Mouse (Mus musculus) lung, postnatal 36 days (tissue): ENCODE measurements around the gene Nfatc2.

ENCODE experiments used
- DNase-seq: peaks from one replicate; pipeline ENCODE4 v3.0.0; 2022; ENCODE audit warnings: mixed read lengths

Gene Nfatc2

GRCm38 (mm10) chr2:168480692-168481091 is 120.8 kb downstream of the Nfatc2 start:
- DNase-seq, result no peak

DNA sequence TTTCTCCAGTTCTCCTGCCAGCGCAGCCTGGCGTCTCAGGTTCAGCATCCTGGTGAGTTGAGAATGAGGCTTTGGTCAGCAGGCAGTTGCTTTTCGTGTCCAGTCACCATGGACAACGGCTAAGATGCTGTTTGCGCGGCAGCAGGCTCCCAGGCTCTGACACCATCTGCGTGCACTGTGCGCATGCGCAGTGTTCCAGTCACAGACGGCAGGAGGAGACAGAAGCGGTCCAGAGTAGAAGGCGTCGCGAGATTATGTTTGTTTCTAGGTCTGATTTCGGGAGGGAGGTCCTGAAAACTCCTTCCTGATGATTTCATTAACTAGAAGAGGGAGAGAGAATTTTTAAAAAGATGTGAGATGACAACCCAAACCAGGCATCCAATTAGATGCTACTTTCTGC is 121.5 kb downstream of the Nfatc2 start:
- DNase-seq, result no peak

- peak; percentile 8 for DNase-seq
Observed at GRCm38 (mm10) chr2:168478431-168478830, 123.0 kb downstream of the Nfatc2 start.

GRCm38 (mm10) chr2:168473496-168473895 is 128.0 kb downstream of the Nfatc2 start:
- DNase-seq, result no peak

DNA sequence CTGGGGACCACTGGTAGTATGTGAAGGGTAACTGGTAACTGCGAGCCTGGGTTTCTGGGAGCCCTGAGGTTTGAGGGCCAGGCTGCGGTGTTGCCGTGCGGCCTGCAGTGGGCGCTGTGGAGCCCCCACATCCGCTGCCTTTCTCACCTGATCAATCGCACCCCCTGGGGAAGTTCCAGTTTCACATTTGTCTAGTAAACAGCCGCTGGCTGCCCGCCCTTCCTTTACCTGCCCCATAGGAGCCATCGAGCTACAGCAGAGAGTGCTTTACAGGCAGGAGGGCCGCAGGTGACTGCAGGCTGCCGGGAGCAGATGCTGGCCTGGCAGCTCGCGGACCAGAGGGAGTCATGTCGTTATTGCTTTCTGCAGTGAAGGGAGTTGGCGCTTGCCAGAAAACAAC is 128.6 kb downstream of the Nfatc2 start:
- DNase-seq, result peak; percentile 78

DNA sequence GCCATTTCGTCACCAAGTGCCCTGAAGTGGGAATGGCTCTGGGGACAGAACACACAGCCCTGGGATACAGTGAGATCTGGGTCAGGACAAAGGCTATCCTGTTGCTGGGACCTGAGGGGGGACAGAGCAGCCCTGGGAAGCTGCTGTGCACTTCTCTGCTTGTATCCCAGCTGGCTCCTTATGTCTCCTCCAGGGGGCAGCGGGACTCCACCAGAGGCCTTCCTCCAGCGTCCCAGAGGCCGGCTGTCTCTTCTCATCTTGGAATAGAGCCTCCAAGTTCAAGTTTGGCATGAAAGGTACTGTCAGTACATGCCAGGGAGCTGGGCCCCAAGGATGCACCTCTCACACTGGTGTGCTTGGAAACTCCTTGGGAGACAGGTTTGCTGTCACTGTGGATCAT is 132.4 kb downstream of the Nfatc2 start:
- peak; percentile 82 for DNase-seq

GRCm38 (mm10) chr2:168467166-168467565 is 134.3 kb downstream of the Nfatc2 start:
- DNase-seq, result no peak

DNA sequence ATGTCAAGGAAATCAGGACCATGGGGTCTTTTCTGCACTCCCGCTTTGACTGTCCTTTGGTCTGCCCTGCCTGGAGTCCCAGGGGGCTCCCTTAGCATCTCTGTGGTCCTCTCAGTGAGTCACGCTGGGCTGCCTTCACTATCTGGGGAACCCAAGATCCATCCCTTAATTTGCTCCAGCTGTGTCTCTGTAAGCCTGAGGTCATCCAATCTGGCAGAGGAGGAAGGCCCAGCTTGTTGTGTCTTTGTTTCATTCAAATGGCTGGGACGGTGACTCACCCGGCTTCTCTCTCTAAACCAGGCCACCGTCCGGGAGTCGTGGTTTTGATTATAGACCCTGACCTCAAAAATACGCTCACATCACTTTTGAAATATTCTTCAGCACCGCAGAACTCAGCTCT is 135.4 kb downstream of the Nfatc2 start:
- peak; percentile 33 for DNase-seq

DNA sequence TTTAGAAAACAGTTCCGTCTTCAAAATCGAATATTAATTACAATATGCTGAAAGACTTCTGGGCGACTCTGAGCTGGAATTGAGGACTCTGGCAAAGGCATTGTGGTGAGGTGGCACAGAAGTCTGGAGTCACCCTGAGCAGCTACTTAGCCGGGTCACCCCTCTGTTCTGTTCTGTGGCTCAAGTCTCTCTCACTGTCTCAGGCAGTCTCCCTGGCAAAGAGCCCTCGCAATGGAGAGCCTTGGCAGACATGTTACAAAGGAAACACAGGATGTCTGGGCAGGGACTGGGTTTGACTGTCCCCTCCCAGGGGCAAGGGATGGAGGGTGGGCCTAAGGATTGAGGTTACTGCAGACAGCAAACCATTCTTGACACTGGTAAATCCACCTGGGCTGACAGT is 135.8 kb downstream of the Nfatc2 start:
- no peak for DNase-seq

GRCm38 (mm10) chr2:168461865-168462264 is 139.6 kb downstream of the Nfatc2 start:
- no peak for DNase-seq

- DNase-seq, result no peak
Observed at GRCm38 (mm10) chr2:168459627-168460026, 141.8 kb downstream of the Nfatc2 start.

GRCm38 (mm10) chr2:168458583-168458982 is 142.9 kb downstream of the Nfatc2 start:
- no peak for DNase-seq

DNA sequence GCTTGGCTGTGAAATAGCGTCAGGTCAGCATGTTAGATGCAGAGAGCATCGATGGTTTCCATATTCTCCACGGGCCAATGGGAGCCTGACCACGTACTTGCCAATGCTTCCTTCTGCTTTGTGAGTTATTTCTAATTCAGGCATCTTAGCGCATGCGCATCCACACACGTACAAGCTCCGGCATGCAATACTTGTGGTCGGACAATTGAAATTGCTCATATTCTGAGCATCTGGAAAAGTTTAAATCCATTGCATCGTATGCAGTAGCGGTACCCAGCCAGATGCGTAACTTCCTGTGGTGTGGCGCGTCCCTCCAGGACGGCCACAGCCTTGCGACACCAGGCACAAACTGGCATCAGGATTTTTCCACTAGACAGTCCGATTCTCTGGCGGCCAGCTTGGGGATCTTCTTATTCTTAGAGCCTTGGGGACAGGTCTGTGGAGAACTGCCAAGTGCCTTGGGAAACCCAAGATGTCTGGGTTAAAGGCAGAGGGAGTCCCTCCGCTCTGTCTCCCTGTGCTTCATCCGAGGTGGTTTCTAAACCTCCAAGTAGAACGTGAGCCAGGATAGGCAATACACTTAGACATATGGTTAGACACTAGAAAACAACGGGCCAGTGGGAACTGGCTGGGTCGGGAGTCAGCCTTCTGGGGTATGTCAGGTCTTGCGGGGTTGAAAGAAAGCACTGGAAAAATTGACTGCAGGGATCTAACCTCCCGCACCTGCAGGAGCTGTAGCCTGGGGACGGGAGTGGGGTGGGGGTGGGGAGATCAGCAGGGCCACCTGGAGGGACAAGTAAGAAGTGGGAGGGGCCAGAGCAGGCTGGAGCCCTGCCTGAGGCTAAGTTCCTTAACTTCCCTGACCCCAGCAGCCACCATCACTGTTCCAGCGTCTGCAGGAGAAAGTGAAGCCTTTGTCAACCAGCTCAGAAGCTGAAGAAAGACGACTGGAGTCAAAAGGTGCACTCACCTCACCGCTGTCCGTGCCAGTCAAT is 149.4 kb downstream of the Nfatc2 start:
- DNase-seq, result no peak

DNA sequence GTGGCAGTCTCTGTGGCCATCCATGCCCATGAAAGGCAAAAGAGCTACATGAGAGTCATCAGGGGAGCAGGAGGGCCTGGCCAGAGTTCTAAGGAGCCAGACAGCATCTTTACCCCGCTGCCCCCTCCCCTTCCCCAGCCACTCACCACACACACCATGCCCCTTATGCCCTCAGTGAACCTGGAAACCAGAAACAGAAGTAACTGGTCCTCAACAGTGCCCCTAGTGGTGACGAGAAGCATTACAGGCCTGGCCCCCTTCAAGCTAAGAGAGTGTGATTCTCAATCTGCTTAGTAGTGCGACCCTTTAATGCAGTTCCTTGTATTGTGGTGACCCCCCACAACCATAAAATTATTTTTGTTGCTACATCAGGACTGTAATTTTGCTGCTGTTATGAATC is 150.5 kb downstream of the Nfatc2 start:
- peak; percentile 28 for DNase-seq

- DNase-seq, result no peak
Observed at GRCm38 (mm10) chr2:168448054-168448453, 153.4 kb downstream of the Nfatc2 start.

DNA sequence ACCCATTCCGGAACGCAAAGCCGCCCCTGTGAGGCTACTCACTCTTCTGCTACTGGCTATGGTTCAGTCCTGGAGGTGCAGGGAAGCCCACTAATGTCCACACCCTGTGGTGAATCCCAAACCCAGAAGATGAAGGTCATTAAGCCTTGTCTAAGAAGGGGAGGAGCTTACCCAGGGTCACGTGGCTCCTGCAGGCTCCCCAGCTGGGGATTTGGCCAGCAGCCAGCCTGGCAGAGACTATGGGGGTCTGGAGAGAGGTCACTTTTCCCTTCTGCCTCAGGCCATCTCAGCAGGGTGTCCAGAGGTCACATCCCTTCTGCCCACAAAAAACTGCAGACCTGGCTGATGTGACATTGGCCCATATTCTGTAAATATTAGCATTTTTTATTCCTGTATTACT is 153.9 kb downstream of the Nfatc2 start:
- DNase-seq, result no peak

DNA sequence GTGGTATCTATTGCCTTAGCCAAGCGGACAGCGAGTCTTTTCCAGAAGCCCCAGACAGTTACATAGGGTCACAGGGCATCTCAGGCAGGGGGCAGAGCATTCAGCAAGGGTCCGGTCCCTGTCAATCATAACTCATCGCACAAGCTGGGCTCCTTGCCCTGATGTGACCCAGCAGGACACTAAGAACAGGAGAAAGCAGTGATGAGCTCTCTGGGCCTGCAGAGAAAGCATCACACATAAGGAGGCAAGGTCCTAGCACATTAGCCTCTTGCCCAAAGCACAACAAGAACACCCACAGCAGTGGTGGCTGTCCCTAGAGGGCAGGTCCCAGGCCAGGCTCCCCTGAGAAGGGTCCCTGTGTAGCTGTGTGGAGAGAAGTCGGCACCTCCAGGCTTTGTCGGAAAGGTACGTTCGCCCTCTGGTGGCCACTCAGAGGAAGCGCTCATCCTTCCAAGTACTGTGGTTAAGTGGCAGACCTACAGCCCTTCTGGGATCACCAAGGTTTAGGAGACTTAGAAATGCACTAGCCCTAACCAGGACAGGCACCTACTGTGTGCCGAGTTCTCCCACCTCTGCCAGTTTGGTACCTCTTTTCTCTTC is 156.1 kb downstream of the Nfatc2 start:
- peak; percentile 45 for DNase-seq

DNA sequence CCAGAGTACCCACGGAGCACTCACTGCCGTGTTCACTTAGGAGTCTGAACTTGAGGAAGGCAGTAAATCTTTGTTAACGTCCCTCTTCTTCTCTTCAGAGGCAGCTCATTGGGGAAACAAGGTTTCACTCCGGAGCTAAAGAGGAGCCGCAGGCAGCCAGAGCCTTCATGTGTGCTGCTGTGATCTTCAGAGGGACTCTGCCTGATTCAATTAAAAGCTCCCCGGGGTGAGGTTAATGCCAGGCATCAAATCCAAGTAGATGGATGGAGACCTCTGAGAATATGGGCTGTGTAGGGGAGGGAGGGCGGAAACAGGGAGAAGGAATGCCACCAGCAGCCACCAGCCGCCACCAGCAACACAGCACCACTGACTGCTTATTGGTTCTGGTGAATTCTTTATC is 157.3 kb downstream of the Nfatc2 start:
- DNase-seq, result no peak

DNA sequence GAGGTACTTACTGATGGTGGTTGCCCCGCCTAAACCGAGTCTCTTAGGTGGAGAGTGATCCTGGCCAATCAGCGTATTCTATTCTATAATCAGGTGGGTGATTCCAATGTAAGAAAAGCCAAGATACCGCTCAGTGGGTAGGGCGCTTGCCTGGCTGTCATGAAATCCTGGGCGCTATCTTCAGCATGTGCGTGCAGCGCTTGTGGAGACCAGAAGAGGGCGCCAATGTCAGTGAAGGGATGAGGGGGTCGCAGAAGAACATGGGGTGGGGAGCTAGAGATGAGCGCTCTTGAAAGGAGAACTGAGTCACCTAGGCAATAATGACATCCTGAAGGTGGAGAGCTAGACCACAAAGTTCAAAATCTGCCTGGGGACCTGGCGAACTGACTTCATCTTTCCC is 160.0 kb downstream of the Nfatc2 start:
- no peak for DNase-seq

DNA sequence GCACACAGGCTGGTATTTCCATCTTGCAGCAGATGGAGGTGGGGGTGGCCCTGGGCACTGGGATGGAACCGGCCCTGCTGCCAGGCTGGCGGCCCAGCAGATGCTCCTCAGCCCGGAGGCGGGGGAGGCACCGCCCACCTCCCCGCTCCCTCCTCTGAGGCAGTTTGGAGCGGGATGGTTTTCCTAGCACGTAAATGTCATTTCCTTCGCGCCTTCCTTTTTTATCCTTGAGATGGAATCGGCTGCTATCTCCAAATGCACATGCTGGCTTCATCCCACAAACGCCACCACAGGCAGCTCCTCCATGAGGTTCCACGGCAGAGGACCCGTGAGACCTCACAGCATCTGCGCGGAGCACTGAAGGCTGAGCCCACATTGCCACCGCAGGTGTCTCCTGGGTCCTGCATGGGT is 160.5 kb downstream of the Nfatc2 start:
- no peak for DNase-seq

GRCm38 (mm10) chr2:168438981-168439452 is 162.4 kb downstream of the Nfatc2 start:
- peak; percentile 12 for DNase-seq

- no peak for DNase-seq
Observed at GRCm38 (mm10) chr2:168434187-168434586, 167.3 kb downstream of the Nfatc2 start.

DNA sequence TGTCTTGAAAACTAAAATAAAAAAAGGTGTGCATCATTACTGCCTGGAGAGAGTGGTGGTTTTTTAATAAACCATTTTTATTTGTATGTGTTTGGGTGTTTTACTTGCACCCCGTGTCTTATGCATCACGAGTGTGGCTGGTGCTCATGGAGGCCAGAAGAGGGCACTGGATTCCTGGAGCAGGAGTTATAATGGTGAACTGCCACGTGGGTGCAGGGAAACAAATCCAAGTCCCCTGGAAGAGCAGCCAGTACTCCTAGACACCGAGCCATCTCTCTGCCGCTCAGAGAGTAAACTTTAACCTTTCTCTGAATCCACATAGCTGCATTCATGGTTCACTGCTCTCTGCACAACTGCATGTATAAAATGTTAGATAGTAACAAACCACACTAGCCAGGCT is 168.1 kb downstream of the Nfatc2 start:
- no peak for DNase-seq

DNA sequence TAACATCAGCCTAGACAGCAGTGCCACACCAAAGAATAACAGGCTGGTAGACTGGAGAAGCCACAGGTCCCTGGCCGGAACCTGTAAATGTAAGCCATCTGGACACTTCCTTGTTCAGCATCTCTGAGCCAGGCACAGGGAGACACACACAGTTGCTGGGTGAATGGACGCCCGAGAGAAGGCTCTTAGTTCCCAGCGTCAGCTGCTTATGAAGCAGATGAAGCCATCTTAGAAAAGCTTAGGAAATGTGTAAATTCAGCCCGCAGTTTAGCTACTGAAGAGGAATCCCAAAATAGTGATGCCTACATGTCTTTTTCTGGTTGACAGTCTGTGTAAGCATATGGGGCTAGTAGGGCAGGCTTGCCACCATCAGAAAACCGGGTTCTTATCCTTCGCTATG is 169.1 kb downstream of the Nfatc2 start:
- no peak for DNase-seq
